Mouse (Mus musculus) lung, embryonic 15.5 days (tissue): ENCODE measurements around the gene Mtor. TPM values are rescaled to one million over a fixed set of nuclear protein-coding genes. Genes with fewer than 3 reads are reported as not detected.
A peak's percentile ranks its signal among the peaks of the same experiment; 100 is the strongest.

ENCODE experiments used
- ATAC-seq: fragments of 200-750 bp; cut with Nextera tagmentation; 2 replicates; pipeline ENCODE4 v1.8.0; 2017; ENCODE audit warnings: moderate number of reproducible peaks, borderline replicate concordance; ENCODE audit not compliant: low FRiP score, low TSS enrichment; ENCODE audit errors: extremely low read depth
- H3K27ac ChIP-seq: fragments of 300-500 bp; sonication (generic); 2 replicates; pipeline ENCODE4 v1.5.1; 2015; ENCODE audit warnings: moderate library complexity, mild to moderate bottlenecking, inconsistent platforms
- H3K27me3 ChIP-seq: fragments of 300-500 bp; sonication (generic); 2 replicates; pipeline ENCODE4 v1.6.1; 2015; ENCODE audit warnings: inconsistent platforms
- H3K36me3 ChIP-seq: fragments of 300-500 bp; sonication (generic); 2 replicates; pipeline ENCODE4 v1.6.1; 2015; ENCODE audit warnings: inconsistent platforms
- H3K4me1 ChIP-seq: fragments of 300-500 bp; sonication (generic); 2 replicates; pipeline ENCODE4 v1.6.1; 2015; ENCODE audit warnings: inconsistent platforms
- H3K4me2 ChIP-seq: fragments of 300-500 bp; sonication (generic); 2 replicates; pipeline ENCODE4 v1.6.1; 2015; ENCODE audit warnings: inconsistent platforms, mild to moderate bottlenecking, moderate library complexity
- H3K4me3 ChIP-seq: fragments of 300-500 bp; sonication (generic); 2 replicates; pipeline ENCODE4 v1.5.1; 2015; ENCODE audit warnings: mild to moderate bottlenecking, inconsistent platforms
- H3K9ac ChIP-seq: fragments of 300-500 bp; sonication (generic); 2 replicates; pipeline ENCODE4 v1.6.1; 2015; ENCODE audit warnings: inconsistent platforms
- H3K9me3 ChIP-seq: fragments of 300-500 bp; sonication (generic); 2 replicates; pipeline ENCODE4 v1.6.1; 2016; ENCODE audit warnings: inconsistent platforms
- WGBS: fragments of 180-500 bp; shearing (Covaris S2); methylation state at CpG from one replicate; pipeline ENCODE4 v1.1.7; 2015; 5-methylcytosine and 5-hydroxymethylcytosine counted together
- polyA plus RNA-seq: library from polyadenylated mRNA; unstranded; fragments of >200 nt; fragmentation: Nextera tagmentation; extraction: Ambion mirVana; gene quantifications from 2 replicates; pipeline ENCODE4 v1.2.1, GENCODE M21; 2015

Mtor gene
- polyA plus RNA-seq, 1 experiment from 2014 or later, result 13.8 TPM

DNA sequence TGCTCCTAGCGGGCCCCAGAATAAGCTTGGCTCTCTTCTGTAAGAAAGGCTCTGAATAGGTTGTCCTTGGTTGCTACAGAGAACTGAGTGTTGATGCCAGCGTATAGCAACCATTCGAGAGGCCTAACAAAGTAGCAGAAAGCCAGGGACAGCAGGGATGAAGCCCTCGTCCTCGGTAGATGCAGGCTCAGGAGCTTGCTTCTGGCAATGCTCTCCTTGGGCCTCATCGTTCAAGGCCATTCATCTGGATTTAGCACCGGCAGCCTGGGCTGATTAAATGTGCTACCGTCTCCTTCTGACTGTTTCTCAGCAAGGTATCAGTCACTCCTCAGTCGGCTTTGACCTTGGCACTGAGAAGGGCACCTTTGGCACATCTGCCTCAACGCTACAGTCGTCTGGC lies 19.3 kb upstream of the Mtor start:
- 83% methylated on average over 11 of the region's 11 CpGs for WGBS

DNA sequence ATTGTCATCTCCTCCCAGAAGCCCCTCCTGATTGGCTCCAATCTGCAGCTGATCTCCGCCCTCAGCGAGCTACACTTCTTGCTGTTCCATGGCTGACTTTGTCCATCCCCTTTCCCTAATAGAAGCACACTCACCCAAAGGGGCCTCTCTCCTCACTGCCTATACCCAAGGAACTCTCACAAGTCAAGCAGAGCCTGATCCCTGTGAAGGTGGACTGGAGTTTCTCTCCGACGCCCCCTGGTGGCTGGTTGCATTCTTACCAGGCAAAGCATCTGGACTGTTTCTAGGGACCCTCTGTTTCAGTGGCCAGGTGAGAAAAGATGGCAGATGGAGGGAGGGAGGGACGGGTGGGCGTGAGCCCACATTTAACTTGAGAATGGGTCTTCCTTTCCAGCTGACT lies 18.7 kb upstream of the Mtor start:
- Histone ChIP-seq H3K27ac (no peak overlapping the region), H3K27me3 (no peaks in the 10 kb centered on the region), H3K4me1 (no peaks in the 10 kb centered on the region), H3K4me3 (no peak overlapping the region), H3K36me3 (0 out of 2 replicates have a peak, but pooled peaks cover 2% of the 10 kb centered on the region), H3K9me3 (no peaks in the 10 kb centered on the region), H3K9ac (no peak overlapping the region), H3K4me2 (no peak overlapping the region)
- 28% methylated on average over 6 of the region's 6 CpGs for WGBS
- ATAC-seq, result peak; percentile 36; the same call in 1 of the 2 replicates

More for the DNA sequence above, 19.3 kb upstream of the Mtor start:
- ATAC-seq, result no peak
- Histone ChIP-seq H3K4me2 (no peak overlapping the region), H3K9ac (no peak overlapping the region), H3K4me1 (no peaks in the 10 kb centered on the region), H3K27me3 (no peaks in the 10 kb centered on the region), H3K27ac (no peak overlapping the region), H3K9me3 (no peaks in the 10 kb centered on the region), H3K4me3 (no peak overlapping the region), H3K36me3 (no peaks in the 10 kb centered on the region)

DNA sequence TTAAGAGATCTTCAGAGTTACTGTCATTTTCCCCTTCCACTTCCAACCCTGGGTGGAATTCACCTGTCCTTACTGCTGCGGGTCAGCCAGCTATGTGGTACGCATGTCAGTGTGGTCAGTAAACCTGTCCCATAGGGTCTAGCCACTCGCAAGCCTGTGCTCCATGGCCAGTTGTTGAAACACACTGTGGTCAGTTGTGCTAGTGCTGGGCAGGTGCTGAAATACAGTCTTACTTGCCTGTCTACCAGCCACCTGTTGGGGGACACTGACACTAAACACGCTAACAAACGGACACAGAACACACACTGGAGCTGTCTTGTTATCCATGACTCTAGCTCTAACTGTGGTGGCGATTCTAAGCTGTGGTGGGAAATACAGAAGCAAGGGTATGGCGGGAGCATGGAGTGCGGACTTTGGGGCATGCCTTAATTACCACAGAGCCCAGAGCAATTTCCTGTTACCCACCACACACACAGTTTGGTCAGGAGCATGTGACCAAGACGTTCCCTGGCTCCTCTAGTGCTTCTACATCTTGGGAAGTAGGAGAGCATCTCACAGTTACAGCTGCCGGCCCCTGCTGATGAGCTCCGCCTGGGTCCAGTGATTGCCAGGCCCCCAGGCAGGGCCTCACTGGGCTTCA lies 17.4 kb upstream of the Mtor start:
- Histone ChIP-seq H3K4me3 (no peak overlapping the region), H3K36me3 (peaks cover 8% of the 10 kb centered on the region; the same call in 1 of the 2 replicates), H3K27me3 (no peaks in the 10 kb centered on the region), H3K4me1 (no peaks in the 10 kb centered on the region), H3K9me3 (no peaks in the 10 kb centered on the region), H3K9ac (no peak overlapping the region), H3K4me2 (no peak overlapping the region), H3K27ac (no peak overlapping the region)
- ATAC-seq, result no peak
- 84% methylated on average over 11 of the region's 11 CpGs for WGBS

DNA sequence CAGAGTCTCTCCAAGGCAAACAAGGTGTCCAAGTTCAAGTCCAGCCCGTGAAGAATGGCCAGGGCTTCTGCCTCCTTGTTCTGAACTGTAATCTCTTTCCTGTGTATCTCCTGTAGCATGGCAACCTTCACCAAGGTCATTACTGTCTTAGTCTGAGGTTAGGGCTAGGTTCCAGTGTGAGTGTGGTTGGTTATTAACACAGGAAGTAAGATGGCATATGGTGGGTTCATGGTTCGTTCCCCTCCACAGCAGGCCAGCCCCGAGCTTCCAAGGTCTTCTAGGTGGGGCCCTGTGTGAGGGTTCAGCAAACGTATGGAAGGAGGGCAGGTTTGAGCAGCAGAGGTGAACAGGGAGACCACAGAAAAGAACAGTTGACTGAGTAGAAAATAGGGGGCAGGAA lies 15.9 kb upstream of the Mtor start:
- peaks cover 10% of the 10 kb centered on the region; the same call in 1 of the 2 replicates for H3K36me3 ChIP-seq
- no peaks in the 10 kb centered on the region for H3K27me3 ChIP-seq
- no peaks in the 10 kb centered on the region for H3K4me1 ChIP-seq
- H3K4me2 ChIP-seq, result no peak overlapping the region
- WGBS, result 75% methylated on average over 4 of the region's 4 CpGs
- H3K27ac ChIP-seq, result no peak overlapping the region
- no peak overlapping the region for H3K9ac ChIP-seq
- no peaks in the 10 kb centered on the region for H3K9me3 ChIP-seq
- H3K4me3 ChIP-seq, result no peak overlapping the region
- ATAC-seq, result no peak

DNA sequence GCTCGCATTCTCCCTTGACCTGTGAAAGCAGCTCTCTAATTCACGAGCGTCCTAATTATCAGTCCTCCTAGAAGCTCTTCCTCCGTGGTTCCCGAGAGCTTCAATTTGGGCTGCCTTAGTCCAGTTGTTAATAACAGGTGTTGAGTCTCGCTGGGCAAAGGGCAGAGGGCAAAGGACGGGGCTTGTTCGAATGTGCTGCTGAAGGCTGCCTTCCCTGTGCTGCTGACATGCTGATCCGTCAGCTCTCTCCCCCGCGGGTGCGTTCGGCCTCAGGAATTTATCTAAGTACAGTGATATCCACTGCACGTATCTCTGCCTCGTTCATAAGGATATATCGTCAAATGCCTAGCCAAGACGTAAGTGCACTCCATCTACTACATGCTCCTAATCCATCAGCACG lies 15.1 kb upstream of the Mtor start:
- H3K9ac ChIP-seq, result no peak overlapping the region
- peaks cover 10% of the 10 kb centered on the region; the same call in 1 of the 2 replicates for H3K36me3 ChIP-seq
- no peak for ATAC-seq
- H3K4me1 ChIP-seq, result no peaks in the 10 kb centered on the region
- H3K4me2 ChIP-seq, result no peak overlapping the region
- H3K9me3 ChIP-seq, result no peaks in the 10 kb centered on the region
- 69% methylated on average over 18 of the region's 18 CpGs for WGBS
- H3K4me3 ChIP-seq, result no peak overlapping the region
- no peak overlapping the region for H3K27ac ChIP-seq
- H3K27me3 ChIP-seq, result no peaks in the 10 kb centered on the region

DNA sequence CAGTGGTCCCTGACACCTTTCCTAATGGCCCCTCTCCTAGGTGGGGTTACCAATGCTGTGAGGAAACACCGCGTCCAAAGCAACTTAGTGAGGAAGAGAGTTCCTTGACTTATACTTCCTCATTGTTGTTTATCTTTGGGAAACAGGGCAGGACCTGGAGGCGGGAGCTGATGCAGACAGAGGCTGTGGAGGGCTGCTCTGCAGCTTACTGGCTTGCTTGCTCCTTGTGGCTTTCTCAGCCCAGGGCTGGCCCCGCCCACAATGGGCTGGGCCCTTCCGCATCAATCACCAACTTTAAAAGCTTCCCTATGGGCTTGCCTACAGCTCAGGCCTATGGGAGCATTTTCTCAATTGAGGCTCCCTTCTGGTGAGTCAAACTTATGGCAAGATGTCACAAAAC lies 14.6 kb upstream of the Mtor start:
- H3K4me1 ChIP-seq, result no peaks in the 10 kb centered on the region
- peaks cover 10% of the 10 kb centered on the region; the same call in 1 of the 2 replicates for H3K36me3 ChIP-seq
- no peaks in the 10 kb centered on the region for H3K9me3 ChIP-seq
- WGBS, result 57% methylated on average over 5 of the region's 5 CpGs
- no peaks in the 10 kb centered on the region for H3K27me3 ChIP-seq
- no peak for ATAC-seq
- no peak overlapping the region for H3K27ac ChIP-seq
- H3K9ac ChIP-seq, result no peak overlapping the region
- no peak overlapping the region for H3K4me2 ChIP-seq
- H3K4me3 ChIP-seq, result no peak overlapping the region

DNA sequence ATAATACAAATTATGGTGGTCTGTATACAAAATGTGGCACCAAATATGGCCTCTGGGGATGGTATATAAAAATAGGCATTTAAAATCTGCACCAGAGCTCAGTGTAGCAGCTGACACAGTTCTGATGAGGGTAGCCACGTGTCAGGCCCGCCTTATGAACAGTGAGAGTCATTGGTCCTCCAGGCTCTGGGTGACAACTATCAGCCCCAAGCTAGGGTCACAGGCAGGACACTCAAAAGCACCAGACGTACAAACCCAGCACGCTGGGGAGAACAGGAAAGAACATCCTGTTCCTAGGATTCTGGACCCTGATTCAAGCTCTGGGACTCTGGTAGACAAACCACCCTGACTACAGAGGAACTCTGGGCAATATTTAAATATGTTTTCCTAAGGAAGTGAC lies 13.9 kb upstream of the Mtor start:
- no peak for ATAC-seq
- H3K36me3 ChIP-seq, result peaks cover 10% of the 10 kb centered on the region; the same call in 1 of the 2 replicates
- no peak overlapping the region for H3K4me3 ChIP-seq
- H3K9me3 ChIP-seq, result no peaks in the 10 kb centered on the region
- no peaks in the 10 kb centered on the region for H3K27me3 ChIP-seq
- H3K4me2 ChIP-seq, result no peak overlapping the region
- no peak overlapping the region for H3K9ac ChIP-seq
- 85% methylated on average over 4 of the region's 4 CpGs for WGBS
- no peak overlapping the region for H3K27ac ChIP-seq
- no peaks in the 10 kb centered on the region for H3K4me1 ChIP-seq

DNA sequence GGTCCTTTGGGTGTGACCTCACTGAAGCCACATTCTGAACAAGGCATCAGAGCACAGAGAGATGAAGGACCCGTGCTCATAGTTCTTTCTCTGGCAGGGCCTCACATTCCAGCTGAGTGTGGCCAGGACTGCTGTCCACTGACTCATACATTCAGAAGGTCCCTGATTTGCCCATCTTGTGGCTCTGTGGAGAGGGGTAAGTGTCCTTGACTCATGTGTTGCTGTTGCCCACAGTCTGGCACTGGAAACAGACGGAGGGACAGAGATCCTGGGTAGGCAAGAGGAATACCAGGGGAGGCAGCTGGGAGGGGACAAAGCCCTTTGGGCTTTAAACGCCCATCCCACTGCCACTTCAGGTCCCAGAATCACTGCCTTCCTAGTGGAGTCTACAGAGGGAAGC lies 13.3 kb upstream of the Mtor start:
- Histone ChIP-seq H3K9ac (no peak overlapping the region), H3K27ac (no peak overlapping the region), H3K36me3 (peaks cover 10% of the 10 kb centered on the region; the same call in 1 of the 2 replicates), H3K4me3 (no peak overlapping the region), H3K4me1 (no peaks in the 10 kb centered on the region), H3K4me2 (no peak overlapping the region), H3K27me3 (no peaks in the 10 kb centered on the region), H3K9me3 (no peaks in the 10 kb centered on the region)
- WGBS, result 75% methylated on average over 3 of the region's 3 CpGs
- ATAC-seq, result no peak

DNA sequence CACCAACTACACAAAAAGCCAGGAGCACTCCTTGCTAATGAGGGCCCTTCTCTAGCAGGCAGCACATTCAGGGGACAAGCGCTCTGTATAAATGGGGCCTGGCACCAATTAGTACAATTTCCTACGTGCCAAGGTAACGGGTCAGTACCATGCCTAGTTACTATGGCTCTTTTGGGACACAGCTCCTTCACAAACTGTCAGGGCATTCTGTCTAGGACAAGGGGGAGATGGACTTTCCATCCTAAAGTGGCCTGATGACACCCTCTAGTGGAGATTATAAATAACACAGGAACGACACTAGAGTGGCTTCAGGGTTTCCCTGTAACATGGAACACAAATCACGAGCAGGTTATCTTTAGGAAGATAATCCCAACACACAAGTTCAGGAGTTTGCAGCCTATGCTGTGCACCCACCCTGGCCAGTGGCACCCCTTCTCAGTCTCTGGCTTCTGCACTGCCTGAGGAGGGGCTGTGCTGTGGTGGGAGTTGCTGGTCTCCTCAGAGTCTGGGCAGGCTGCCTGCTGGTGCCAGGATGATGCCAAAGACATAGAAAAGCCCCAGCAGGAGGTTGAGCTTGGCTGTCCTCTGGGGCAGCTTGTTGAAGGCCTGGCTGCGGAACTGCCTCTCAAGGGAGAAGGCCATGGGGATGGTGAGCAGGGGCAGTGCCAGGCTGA lies 12.6 kb upstream of the Mtor start:
- 71% methylated on average over 6 of the region's 6 CpGs for WGBS

DNA sequence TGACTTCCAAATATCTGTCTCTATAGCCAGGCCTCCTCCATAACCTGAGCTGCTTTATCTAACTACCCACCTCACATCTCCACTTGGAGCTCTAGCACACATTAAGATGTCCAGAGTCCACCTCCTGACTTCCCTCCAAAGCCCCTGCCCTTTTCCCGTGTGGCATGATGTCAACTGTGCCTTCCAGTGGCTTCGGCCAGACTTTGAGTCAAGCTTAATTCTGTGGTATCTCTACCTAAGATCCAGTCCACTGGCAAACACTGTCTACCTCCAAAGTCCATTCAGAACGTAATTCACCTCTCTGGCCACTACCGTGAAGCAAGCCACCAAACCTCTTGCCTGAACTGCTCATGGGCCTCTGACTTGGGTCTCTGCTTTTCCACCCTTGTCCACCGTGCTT lies 6.5 kb upstream of the Mtor start:
- WGBS, result 88% methylated on average over 5 of the region's 5 CpGs
- Histone ChIP-seq H3K27me3 (no peaks in the 10 kb centered on the region), H3K4me2 (no peak overlapping the region), H3K27ac (no peak overlapping the region), H3K36me3 (no peaks in the 10 kb centered on the region), H3K9ac (no peak overlapping the region), H3K4me1 (peaks cover 19% of the 10 kb centered on the region), H3K9me3 (no peaks in the 10 kb centered on the region), H3K4me3 (no peak overlapping the region)
- no peak for ATAC-seq

More for the DNA sequence above, 12.6 kb upstream of the Mtor start:
- Histone ChIP-seq H3K4me2 (no peak overlapping the region), H3K9me3 (no peaks in the 10 kb centered on the region), H3K27me3 (no peaks in the 10 kb centered on the region), H3K4me3 (no peak overlapping the region), H3K4me1 (no peaks in the 10 kb centered on the region), H3K27ac (no peak overlapping the region), H3K9ac (no peak overlapping the region), H3K36me3 (peaks cover 10% of the 10 kb centered on the region; the same call in 1 of the 2 replicates)
- no peak for ATAC-seq

DNA sequence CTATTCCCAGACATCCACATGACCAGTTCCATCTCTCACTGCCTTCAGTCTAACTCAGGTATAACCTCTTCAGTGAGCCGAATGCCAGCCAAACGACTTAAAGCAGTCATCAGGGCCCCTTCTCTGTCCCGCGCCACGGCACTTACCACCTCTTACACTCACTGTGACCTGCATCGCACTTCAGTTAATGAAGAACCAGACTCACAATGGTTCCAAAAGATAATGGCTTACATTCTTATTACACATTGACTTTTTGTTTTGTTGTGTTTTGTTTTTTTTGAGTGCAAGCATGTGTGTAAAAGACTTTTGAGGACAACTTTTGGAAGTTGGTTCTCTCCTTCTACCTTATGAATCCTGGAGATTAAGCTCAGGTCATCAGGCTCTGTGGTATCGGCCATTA lies 5.8 kb upstream of the Mtor start:
- H3K36me3 ChIP-seq, result no peaks in the 10 kb centered on the region
- ATAC-seq, result no peak
- no peaks in the 10 kb centered on the region for H3K9me3 ChIP-seq
- 89% methylated on average over 7 of the region's 7 CpGs for WGBS
- no peak overlapping the region for H3K27ac ChIP-seq
- no peak overlapping the region for H3K4me3 ChIP-seq
- peaks cover 21% of the 10 kb centered on the region for H3K4me1 ChIP-seq
- H3K27me3 ChIP-seq, result no peaks in the 10 kb centered on the region
- no peak overlapping the region for H3K4me2 ChIP-seq
- no peak overlapping the region for H3K9ac ChIP-seq

DNA sequence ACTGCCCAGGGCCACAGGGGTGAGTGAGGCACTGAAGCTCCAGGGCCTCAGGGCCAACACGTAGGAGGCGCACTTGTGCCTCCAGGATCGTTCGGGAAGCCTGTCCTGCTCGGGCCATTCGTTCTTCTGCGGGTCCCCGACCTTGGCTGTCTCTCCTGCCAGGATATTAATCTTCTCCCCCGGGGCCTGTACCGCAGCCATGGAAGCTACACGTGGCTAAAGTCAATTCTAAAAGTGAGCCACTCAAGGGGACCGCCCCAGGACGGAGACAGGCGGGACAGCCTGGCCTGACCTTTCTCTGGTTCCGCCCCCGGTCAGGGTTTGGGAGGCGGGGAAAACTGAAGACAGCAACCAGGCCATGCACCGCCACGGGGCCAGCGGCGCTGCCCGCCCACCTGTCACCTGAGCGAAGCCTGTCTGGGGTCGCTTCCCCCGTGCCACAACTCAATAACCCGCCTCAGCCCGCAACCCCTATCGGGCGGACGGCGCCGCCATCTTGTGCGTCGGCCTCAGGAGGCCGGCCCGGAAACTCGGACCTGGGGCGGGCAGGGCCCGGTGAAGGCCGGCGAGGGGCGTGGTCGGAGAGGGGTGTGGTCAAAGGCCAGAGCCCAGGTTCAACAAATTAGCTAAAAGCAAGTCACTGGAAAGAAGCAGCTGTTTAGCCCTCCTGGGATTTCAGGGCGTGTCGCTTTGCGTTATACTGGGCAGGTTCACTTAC lies 4.0 kb upstream of the Mtor start, which contains the start of gene Ubiad1:
Gene Ubiad1, minus strand, starts transcription at position 522 of the 718 bp plus-strand sequence.
- H3K9ac ChIP-seq, result peak within 1 kb of the TSS; percentile 81
- H3K9me3 ChIP-seq, result no peaks in the 10 kb centered on the region
- no peaks in the 10 kb centered on the region for H3K36me3 ChIP-seq
- WGBS, result 2% methylated on average over 46 of the region's 46 CpGs
- peak within 1 kb of the TSS; percentile 81 for H3K27ac ChIP-seq
- peaks cover 27% of the 10 kb centered on the region for H3K4me1 ChIP-seq
- peak within 1 kb of the TSS; percentile 87 for H3K4me3 ChIP-seq
- H3K4me2 ChIP-seq, result peak within 1 kb of the TSS; percentile 84
- no peaks in the 10 kb centered on the region for H3K27me3 ChIP-seq
- peak; percentile 68 for ATAC-seq
